Mouse (Mus musculus): ENCODE data around the gene Wdr60.

GRCm38 (mm10) chr12:116207486-116207885 is 55.3 kb downstream of the Wdr60 start:
- TF ChIP-seq CTCF (IDR thresholded peaks at IDR 0.05) (no peak), EP300 (IDR thresholded peaks at IDR 0.05) (no peak)
